Mouse (Mus musculus) 3T3-L1 (cell line): ENCODE data around the gene Gm7347.
A peak's percentile ranks its signal among the peaks of the same experiment; 100 is the strongest.
"Not testable (repeated sequence)": the region's sequence is repeated elsewhere in the genome, so short reads cannot be mapped to it uniquely, and the experiment has no call there.

Experiments used
- DNase-seq: peaks from one replicate; pipeline ENCODE4 v3.0.0-alpha.2; 2015; ENCODE audit warnings: low read depth, low spot score

Gm7347 gene

GRCm38 (mm10) chr5:26058481-26058880 is at the start of gene Gm7347:
Gm7347 (minus strand) TSS chr5:26058581.
- not testable (repeated sequence) for DNase-seq

DNA sequence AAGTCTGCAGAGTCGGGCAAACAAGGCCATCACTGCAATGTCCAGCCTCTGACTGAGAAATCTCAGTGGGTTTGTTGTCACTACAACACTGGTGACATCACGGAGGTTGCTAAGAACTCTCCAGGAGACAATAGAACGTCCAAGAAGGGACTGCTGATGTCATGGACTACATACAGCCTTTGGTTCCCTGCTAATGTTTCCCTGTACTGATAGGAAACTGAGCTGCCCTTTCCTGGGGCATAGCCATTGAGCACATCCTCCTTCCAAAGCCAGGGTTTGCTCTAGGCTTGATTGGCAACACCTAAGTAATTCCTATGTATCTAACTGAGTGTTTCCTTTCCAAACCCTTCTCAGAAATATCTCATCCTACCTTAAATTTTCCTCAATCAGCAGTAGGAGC is 46.9 kb upstream of the Gm7347 start, which contains the start of gene 5031410I06Rik:
Gene 5031410I06Rik (minus strand): TSS at position 101 of the 400 bp plus-strand sequence.
- not testable (repeated sequence) for DNase-seq

- DNase-seq = not testable (repeated sequence)
These were observed 30.8 kb upstream of the Gm7347 start, which contains the start of gene Gm10471 for GRCm38 (mm10) chr5:26089191-26089590. Gm10471 (minus strand) TSS chr5:26089291.

DNA sequence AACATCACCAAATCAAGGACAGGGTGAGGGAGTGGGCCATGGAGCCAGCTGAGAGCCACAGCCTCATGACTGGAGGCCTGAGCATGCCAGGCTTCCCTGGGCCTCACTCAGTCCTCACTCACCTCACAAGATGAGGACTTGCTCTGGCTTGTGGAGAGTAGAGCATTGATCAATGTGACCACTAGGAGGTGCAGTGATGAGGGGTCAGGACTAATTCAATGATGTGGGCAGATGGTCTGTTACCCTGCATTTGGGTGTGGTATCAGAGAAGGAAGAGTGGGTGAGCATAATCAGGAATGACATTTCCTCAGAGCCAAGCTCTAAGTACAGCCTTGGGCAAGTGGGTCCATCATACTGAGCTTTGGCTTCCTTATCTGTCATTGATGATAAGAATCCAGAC is 20.6 kb upstream of the Gm7347 start:
- peak; percentile 1 for DNase-seq

- DNase-seq = no peak
These were observed 12.3 kb upstream of the Gm7347 start for GRCm38 (mm10) chr5:26070716-26071115.

DNA sequence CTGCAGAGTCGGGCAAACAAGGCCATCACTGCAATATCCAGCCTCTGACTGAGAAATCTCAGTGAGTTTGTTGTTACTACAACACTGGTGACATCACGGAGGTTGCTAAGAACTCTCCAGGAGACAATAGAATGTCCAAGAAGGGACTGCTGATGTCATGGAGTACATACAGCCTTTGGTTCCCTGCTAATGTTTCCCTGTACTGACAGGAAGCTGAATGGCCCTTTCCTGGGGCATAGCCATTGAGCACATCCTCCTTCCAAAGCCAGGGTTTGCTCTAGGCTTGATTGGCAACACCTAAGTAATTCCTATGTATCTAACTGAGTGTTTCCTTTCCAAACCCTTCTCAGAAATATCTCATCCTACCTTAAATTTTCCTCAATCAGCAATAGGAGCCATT is 18.9 kb downstream of the Gm7347 start, which contains the start of gene Speer4a:
Gene Speer4a (minus strand): TSS at position 101 of the 400 bp plus-strand sequence.
- not testable (repeated sequence) for DNase-seq

- DNase-seq = not testable (repeated sequence)
These were observed 35.6 kb downstream of the Gm7347 start, which contains the start of gene Gm5862 for GRCm38 (mm10) chr5:26022816-26023215. Gm5862 (minus strand) TSS chr5:26022916.

GRCm38 (mm10) chr5:26007697-26008096 is 50.7 kb downstream of the Gm7347 start:
- DNase-seq = not testable (repeated sequence)

DNA sequence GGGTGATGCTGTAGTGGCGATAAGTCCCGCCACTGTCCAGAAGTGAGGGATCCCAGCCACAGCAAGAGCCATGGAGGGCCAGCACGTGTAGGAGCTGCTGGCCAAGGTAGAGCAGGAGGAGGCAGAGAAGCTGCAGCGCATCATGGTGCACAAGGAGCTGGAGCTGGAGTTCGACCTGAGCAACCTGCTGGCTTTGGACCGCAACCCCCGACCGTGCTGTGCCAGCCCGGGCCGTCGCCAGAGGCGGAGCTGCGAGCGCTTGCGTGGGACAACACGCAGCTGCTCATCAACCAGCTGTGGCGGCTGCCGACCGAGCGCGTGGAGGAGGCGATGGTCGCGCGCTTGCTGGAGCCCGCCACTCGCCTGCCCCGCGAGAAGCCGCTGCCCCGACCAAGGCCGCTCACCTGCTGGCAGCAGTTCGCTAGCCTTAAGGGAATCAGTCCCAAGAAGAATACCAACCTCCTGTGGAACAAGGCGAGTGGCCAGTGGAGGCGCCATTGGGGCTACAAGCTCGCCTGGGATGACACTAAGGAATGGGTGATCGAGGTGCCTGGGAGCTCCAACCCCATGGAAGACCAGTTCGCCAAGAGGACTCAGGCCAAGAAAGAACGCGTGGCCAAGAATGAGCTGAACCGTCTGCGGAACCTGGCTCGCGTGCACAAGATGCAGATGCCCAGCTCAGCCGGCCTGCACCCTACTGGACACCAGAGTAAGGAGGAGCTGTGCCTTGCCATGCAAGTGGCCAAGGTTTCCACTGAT is 51.3 kb downstream of the Gm7347 start:
- not testable (repeated sequence) for DNase-seq

DNA sequence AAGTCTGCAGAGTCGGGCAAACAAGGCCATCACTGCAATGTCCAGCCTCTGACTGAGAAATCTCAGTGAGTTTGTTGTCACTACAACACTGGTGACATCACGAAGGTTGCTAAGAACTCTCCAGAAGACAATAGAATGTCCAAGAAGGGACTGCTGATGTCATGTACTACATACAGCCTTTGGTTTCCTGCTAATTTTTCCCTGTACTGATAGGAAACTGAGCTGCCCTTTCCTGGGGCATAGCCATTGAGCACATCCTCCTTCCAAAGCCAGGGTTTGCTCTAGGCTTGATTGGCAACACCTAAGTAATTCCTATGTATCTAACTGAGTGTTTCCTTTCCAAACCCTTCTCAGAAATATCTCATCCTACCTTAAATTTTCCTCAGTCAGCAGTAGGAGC is 53.7 kb downstream of the Gm7347 start, which contains the start of gene Gm1979:
Gene Gm1979 (minus strand): TSS at position 101 of the 400 bp plus-strand sequence.
- DNase-seq = not testable (repeated sequence)
